Mouse (Mus musculus) kidney, postnatal 0 days (tissue): Measurements from ENCODE around the gene Mief2. TPM values are rescaled to one million over a fixed set of nuclear protein-coding genes. Genes with fewer than 3 reads are reported as not detected.
A peak's percentile ranks its signal among the peaks of the same experiment; 100 is the strongest.

Experiments
- ATAC-seq: fragments of 200-750 bp; cut with Nextera tagmentation; replicated peaks from 2 replicates; pipeline ENCODE4 v1.8.0; 2017; ENCODE audit warnings: low read depth, moderate number of reproducible peaks, moderate TSS enrichment, moderate library complexity; ENCODE audit not compliant: low FRiP score
- DNase-seq: peaks from one replicate; pipeline ENCODE4 v3.0.0-alpha.2; 2016; ENCODE audit warnings: low spot score
- H3K27ac ChIP-seq: fragments of 300-500 bp; sonication (generic); 2 replicates; pipeline ENCODE4 v1.5.1; 2014; ENCODE audit warnings: mild to moderate bottlenecking
- H3K27me3 ChIP-seq: fragments of 300-500 bp; sonication (generic); 2 replicates; pipeline ENCODE4 v1.6.1; 2014; ENCODE audit warnings: low read length, mixed read lengths; ENCODE audit not compliant: insufficient read depth
- H3K36me3 ChIP-seq: fragments of 300-500 bp; sonication (generic); 2 replicates; pipeline ENCODE4 v1.6.1; 2014; ENCODE audit warnings: low read length, mixed read lengths; ENCODE audit not compliant: insufficient read depth
- H3K4me1 ChIP-seq: fragments of 300-500 bp; sonication (generic); replicated peaks from 2 replicates; pipeline ENCODE4 v1.6.1; 2014; ENCODE audit warnings: antibody characterized with exemption, low read length, mixed read lengths; ENCODE audit not compliant: insufficient read depth
- H3K4me2 ChIP-seq: fragments of 300-500 bp; sonication (generic); 2 replicates; pipeline ENCODE4 v1.6.1; 2014; ENCODE audit warnings: mild to moderate bottlenecking, low read length, moderate library complexity, mixed read lengths
- H3K4me3 ChIP-seq: fragments of 300-500 bp; sonication (generic); replicated peaks from 2 replicates; pipeline ENCODE4 v1.5.1; 2014; ENCODE audit warnings: low read depth, low read length
- H3K9ac ChIP-seq: fragments of 300-500 bp; sonication (generic); 2 replicates; pipeline ENCODE4 v1.6.1; 2014; ENCODE audit warnings: low read depth, low read length
- H3K9me3 ChIP-seq: fragments of 300-500 bp; sonication (generic); replicated peaks from 2 replicates; pipeline ENCODE4 v1.6.1; 2016; ENCODE audit warnings: low read length, inconsistent platforms, mixed read lengths
- CTCF ChIP-seq: IDR thresholded peaks from 2 replicates; pipeline ENCODE4 v1.5.1; 2016; ENCODE audit warnings: antibody characterized with exemption, low read depth, mild to moderate bottlenecking, moderate library complexity
- WGBS: fragments of 180-500 bp; shearing (Covaris S2); extraction: QIAGEN DNeasy Blood & Tissue Kit; methylation state at CpG from one replicate; pipeline ENCODE4 v1.1.7; 2014; 5-methylcytosine and 5-hydroxymethylcytosine counted together
- polyA plus RNA-seq: library from polyadenylated mRNA; unstranded; fragments of >200 nt; fragmentation: Nextera tagmentation; extraction: Ambion mirVana; gene quantifications from 2 replicates; pipeline ENCODE4 v1.2.1, GENCODE M21; 2015

Gene Mief2
- polyA plus RNA-seq, 1 experiment from 2014 or later = 14.5 TPM

- no peak overlapping the region for H3K4me3 ChIP-seq
- ATAC-seq (0 out of 2 replicates have a peak, but pooled peaks have one; percentile 10), DNase-seq (peak; percentile 47)
- no peak overlapping the region for H3K9ac ChIP-seq
- H3K4me1 ChIP-seq = no peaks in the 10 kb centered on the region
- WGBS = 42% methylated on average over 3 of the region's 3 CpGs
- H3K9me3 ChIP-seq = no peaks in the 10 kb centered on the region
- no peak for TF ChIP-seq CTCF
- peaks cover 47% of the 10 kb centered on the region for H3K36me3 ChIP-seq
- no peak overlapping the region for H3K4me2 ChIP-seq
- peak overlapping the region; percentile 36; the same call in 1 of the 2 replicates for H3K27ac ChIP-seq
- H3K27me3 ChIP-seq = no peaks in the 10 kb centered on the region
These were observed 20.5 kb upstream of the Mief2 start for GRCm38 (mm10) chr11:60707672-60708071.

GRCm38 (mm10) chr11:60708631-60709030 lies 19.6 kb upstream of the Mief2 start:
- no peak overlapping the region for H3K9ac ChIP-seq
- H3K9me3 ChIP-seq = no peaks in the 10 kb centered on the region
- no peak overlapping the region for H3K4me3 ChIP-seq
- no peaks in the 10 kb centered on the region for H3K27me3 ChIP-seq
- no peak for DNase-seq
- H3K4me2 ChIP-seq = no peak overlapping the region
- no peak overlapping the region for H3K27ac ChIP-seq
- H3K36me3 ChIP-seq = peaks cover 57% of the 10 kb centered on the region
- WGBS = 85% methylated on average over 10 of the region's 10 CpGs
- TF ChIP-seq CTCF = no peak
- no peaks in the 10 kb centered on the region for H3K4me1 ChIP-seq
- no peak for ATAC-seq

GRCm38 (mm10) chr11:60709481-60710465 lies 18.4 kb upstream of the Mief2 start:
- Histone ChIP-seq H3K9me3 (no peaks in the 10 kb centered on the region), H3K9ac (no peak overlapping the region), H3K4me2 (no peak overlapping the region), H3K27ac (no peak overlapping the region), H3K4me3 (no peak overlapping the region), H3K36me3 (peaks cover 67% of the 10 kb centered on the region), H3K27me3 (no peaks in the 10 kb centered on the region), H3K4me1 (no peaks in the 10 kb centered on the region)
- no peak for DNase-seq
- ATAC-seq = 0 out of 2 replicates have a peak, but pooled peaks have one; percentile 8
- WGBS = 86% methylated on average over 45 of the region's 45 CpGs
- TF ChIP-seq CTCF = no peak

GRCm38 (mm10) chr11:60711218-60711617 lies 17.0 kb upstream of the Mief2 start:
- Histone ChIP-seq H3K4me3 (no peak overlapping the region), H3K27ac (no peak overlapping the region), H3K9ac (no peak overlapping the region), H3K4me2 (no peak overlapping the region), H3K27me3 (no peaks in the 10 kb centered on the region), H3K4me1 (no peaks in the 10 kb centered on the region), H3K9me3 (no peaks in the 10 kb centered on the region), H3K36me3 (peaks cover 75% of the 10 kb centered on the region)
- DNase-seq (no peak), ATAC-seq (no peak)
- TF ChIP-seq CTCF = no peak
- 94% methylated on average over 17 of the region's 17 CpGs for WGBS

- WGBS = 94% methylated on average over 18 of the region's 18 CpGs
- no peak overlapping the region for H3K4me3 ChIP-seq
- peaks cover 80% of the 10 kb centered on the region for H3K36me3 ChIP-seq
- no peak overlapping the region for H3K9ac ChIP-seq
- H3K9me3 ChIP-seq = no peaks in the 10 kb centered on the region
- H3K4me1 ChIP-seq = no peaks in the 10 kb centered on the region
- no peaks in the 10 kb centered on the region for H3K27me3 ChIP-seq
- TF ChIP-seq CTCF = no peak
- H3K4me2 ChIP-seq = no peak overlapping the region
- no peak overlapping the region for H3K27ac ChIP-seq
- DNase-seq = no peak
- ATAC-seq = no peak
These were observed 16.2 kb upstream of the Mief2 start for GRCm38 (mm10) chr11:60712040-60712439.

GRCm38 (mm10) chr11:60712639-60713255 lies 15.5 kb upstream of the Mief2 start:
- no peak overlapping the region for H3K27ac ChIP-seq
- no peaks in the 10 kb centered on the region for H3K4me1 ChIP-seq
- H3K9me3 ChIP-seq = no peaks in the 10 kb centered on the region
- peaks cover 85% of the 10 kb centered on the region for H3K36me3 ChIP-seq
- no peak for DNase-seq
- no peak overlapping the region for H3K4me3 ChIP-seq
- H3K9ac ChIP-seq = no peak overlapping the region
- no peak for ATAC-seq
- H3K4me2 ChIP-seq = no peak overlapping the region
- no peak for TF ChIP-seq CTCF
- 93% methylated on average over 13 of the region's 13 CpGs for WGBS
- no peaks in the 10 kb centered on the region for H3K27me3 ChIP-seq
